Mouse (Mus musculus) lung, adult 18-20 months (tissue): Measurements from ENCODE around the gene Naa15.

Experiments
- DNase-seq, 2 experiments: peaks; one replicate each; pipeline ENCODE4 v3.0.0; 2022; ENCODE audit warnings: mixed read lengths in 2 of 2

Naa15 gene

DNA sequence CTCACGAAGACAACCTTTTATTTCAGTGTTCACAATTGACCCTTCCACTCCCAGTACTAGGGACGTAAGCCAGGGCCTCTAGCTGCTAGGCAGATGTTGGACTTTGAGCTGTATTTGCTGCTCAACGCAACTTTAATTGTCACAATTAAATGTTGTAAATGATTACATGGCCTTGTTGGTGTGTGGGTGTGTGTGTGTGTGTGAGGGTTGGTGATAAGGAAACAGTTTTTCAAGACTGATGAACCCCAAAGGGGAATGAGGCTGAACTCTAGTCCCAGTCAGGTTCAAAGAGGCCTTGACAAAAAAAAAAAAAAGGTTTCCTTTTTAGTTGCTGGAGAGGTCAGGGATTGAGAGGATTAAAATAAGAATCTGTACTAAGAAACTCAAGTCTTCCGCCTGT, 102.5 kb downstream of the Naa15 start:
- no peak for DNase-seq

DNA sequence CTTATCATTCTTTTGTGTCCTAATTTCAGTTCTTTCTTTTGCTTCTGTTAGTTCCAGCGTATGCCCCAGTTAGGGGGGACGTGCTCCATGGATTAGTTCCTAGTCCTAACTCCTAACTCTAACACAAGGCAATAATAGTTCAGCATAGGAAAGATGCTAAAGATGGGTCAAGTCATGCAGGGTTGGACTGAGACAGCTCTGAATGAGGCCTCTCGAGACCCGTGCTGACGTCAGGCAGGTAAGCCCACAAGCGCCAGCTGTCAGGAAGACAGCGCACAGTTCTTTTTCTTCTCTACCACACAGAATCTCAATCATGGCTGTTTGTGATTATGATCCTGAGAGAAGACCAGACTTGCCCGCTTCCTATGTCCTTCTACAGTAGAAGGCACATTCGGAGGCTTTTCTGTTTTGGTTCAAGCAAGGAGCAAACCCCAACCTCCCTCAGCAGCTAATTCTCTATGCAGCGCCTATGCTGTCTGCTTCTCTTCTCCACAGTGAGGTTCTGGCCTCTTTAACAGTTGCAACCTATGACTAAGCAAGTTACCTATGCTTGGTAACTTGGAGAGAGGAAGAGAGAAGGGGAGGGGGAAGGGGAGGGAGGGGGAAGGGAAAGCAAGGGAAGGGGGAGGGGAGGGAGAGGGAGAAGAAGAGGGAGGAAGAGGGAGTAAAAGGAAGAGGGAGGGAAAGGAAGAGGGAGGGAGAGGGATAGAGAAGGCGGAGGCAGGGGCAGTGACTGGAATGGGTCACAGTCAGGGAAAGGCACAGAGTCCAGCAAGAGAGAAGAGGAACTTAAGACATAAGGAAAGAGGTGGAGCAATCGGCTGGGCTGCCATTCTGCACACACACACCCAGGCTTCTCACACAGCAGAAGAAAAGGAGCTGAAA, 103.2 kb downstream of the Naa15 start:
- DNase-seq = peak; percentile 14 to 17

DNA sequence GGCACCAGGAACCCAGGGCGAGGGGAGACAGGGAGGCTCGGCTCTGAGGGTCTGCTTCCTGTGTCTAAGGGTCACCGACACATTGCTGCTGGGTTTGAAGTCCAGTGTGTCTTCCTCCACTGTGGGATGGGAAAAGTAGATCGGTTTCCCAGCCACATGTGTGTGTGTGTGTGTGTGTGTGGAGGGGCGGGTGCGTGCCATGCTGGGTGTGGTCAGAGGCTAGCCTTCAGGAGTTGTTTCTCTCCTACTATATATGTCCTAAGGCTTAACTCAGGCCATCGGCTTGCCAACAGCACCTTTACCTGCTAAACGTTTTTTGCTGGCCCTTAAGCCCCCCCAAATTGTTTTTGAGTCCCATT, 103.8 kb downstream of the Naa15 start:
- DNase-seq = no peak

DNA sequence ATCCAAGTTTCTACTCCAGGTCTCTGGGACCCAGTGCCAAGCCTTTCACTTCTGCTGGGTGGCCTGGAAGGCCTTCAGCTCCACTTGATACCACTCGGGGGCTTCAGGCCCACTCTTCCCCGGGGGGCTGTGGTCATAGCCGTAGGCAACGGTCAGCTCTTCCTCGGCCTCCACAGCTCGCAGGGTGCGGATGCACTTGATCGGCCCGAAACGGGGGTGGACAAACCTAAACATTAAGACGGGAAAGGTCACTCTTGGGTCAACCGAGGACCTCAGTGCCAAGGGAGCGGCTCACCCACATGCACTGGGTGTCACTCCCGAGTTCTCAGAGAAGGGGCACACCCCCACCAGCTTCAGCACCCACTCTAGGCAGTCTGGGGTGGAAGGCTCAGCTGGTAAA, 106.3 kb downstream of the Naa15 start:
- DNase-seq = no peak

DNA sequence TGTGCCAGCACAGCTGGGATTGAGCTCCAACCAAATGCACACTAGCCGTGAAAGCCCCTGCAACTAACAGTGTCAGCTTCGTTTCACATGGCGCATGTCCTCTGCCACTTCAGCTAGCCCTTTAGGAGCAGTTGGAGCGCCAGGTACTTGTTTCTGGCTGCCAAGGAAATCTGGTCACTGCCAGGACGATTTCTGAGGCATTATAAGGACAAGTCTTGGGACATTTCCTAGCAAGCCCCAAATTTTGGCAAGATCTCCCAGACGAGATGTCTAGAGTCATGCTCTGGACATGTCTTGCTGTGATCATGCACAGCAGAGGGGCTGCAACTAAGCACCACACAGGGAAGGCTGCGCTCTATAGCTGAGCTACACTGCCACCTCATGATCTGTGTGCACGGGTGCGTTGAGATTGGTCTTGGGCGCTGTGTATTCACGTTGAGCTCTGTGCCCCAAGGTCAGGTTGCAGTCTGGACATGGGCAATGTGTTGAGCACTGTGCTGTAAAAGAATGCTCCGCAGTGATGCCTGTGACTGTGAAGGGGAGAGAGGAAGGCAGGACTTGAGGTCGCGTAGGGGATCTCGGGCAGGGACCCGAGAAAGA, 110.3 kb downstream of the Naa15 start:
- no peak for DNase-seq
